Mouse (Mus musculus) ES-Bruce4 (cell line): ENCODE measurements around the gene Nat9. TPM values are rescaled to one million over a fixed set of nuclear protein-coding genes. Genes with fewer than 3 reads are reported as not detected.

ENCODE experiments used
- H3K27ac ChIP-seq: 2 replicates; pipeline ENCODE4 v1.5.1; 2012; ENCODE audit warnings: low read length, inconsistent platforms; ENCODE audit not compliant: insufficient read depth
- H3K27me3 ChIP-seq: 2 replicates; pipeline ENCODE4 v1.6.1; 2012; ENCODE audit warnings: mild to moderate bottlenecking, low read length, inconsistent platforms; ENCODE audit not compliant: control insufficient read depth, poor library complexity, insufficient read depth, severe bottlenecking
- H3K36me3 ChIP-seq: 2 replicates; pipeline ENCODE4 v1.6.1; 2012; ENCODE audit warnings: inconsistent platforms, mild to moderate bottlenecking, low read length, moderate library complexity; ENCODE audit not compliant: control insufficient read depth, poor library complexity, insufficient read depth, severe bottlenecking
- H3K4me1 ChIP-seq: one replicate; pipeline ENCODE4 v1.8.1; 2011; ENCODE audit warnings: low read length; ENCODE audit not compliant: control insufficient read depth, insufficient read depth
- H3K4me3 ChIP-seq: 2 replicates; pipeline ENCODE4 v1.5.1; 2011; ENCODE audit warnings: low read depth, mild to moderate bottlenecking, low read length
- H3K9ac ChIP-seq: 2 replicates; pipeline ENCODE4 v1.6.1; 2012; ENCODE audit warnings: low read depth, mild to moderate bottlenecking, inconsistent platforms; ENCODE audit not compliant: poor library complexity, severe bottlenecking
- H3K9me3 ChIP-seq: replicated peaks from 2 replicates; pipeline ENCODE4 v1.6.1; 2012; ENCODE audit warnings: mild to moderate bottlenecking, low read length, inconsistent platforms; ENCODE audit not compliant: control insufficient read depth, poor library complexity, insufficient read depth, severe bottlenecking
- CTCF ChIP-seq: IDR thresholded peaks from one replicate; pipeline ENCODE4 v1.8.1; 2011; ENCODE audit warnings: low read depth, low read length
- EP300 ChIP-seq: IDR thresholded peaks from 2 replicates; pipeline ENCODE4 v1.6.1; 2011; ENCODE audit warnings: low read depth, low read length; ENCODE audit not compliant: insufficient read depth
- POLR2A ChIP-seq: IDR thresholded peaks from one replicate; pipeline ENCODE4 v1.8.1; 2011; ENCODE audit warnings: low read length; ENCODE audit not compliant: insufficient read depth
- polyA plus RNA-seq: library from polyadenylated mRNA; stranded (reverse); fragments of >200 nt; gene quantifications from 2 replicates; pipeline ENCODE4 v1.2.4, GENCODE M21; 2011; ENCODE audit warnings: low read depth; ENCODE audit not compliant: missing spikeins, insufficient read depth, insufficient read length

Nat9 gene
- polyA plus RNA-seq, 1 experiment = 16.2 TPM

DNA sequence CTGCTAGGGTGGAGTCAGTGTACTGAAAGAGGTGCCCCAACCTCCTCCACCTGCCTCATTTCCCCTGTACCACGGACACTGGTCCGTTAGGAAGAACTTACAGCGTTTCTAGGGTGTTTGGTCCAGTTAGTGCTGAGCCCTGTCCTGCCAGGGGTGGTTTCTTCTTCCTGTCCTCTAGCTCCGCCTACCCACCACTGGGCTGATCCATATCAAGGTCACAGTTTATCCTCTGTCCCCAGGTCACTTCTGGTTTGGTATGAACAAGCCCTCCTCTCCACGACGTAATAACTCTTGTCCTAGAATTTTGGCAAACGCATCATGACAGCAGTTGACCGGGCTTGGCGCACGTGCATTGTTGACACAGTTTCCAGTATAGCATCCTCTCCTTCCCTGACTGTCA lies 32.0 kb upstream of the Nat9 start:
- no peaks in the 10 kb centered on the region for H3K9me3 ChIP-seq
- no peaks in the 10 kb centered on the region for H3K27me3 ChIP-seq
- H3K27ac ChIP-seq = no peak overlapping the region
- H3K36me3 ChIP-seq = no peaks in the 10 kb centered on the region
- no peak overlapping the region for H3K9ac ChIP-seq
- H3K4me1 ChIP-seq = peaks cover 2% of the 10 kb centered on the region
- TF ChIP-seq EP300 = no peak
- TF ChIP-seq POLR2A = no peak
- no peak for TF ChIP-seq CTCF
- H3K4me3 ChIP-seq = no peak overlapping the region

GRCm38 (mm10) chr11:115219263-115219662 lies 31.6 kb upstream of the Nat9 start:
- peaks cover 2% of the 10 kb centered on the region for H3K4me1 ChIP-seq

GRCm38 (mm10) chr11:115217439-115218410 lies 30.1 kb upstream of the Nat9 start:
- no peaks in the 10 kb centered on the region for H3K9me3 ChIP-seq
- H3K27me3 ChIP-seq = no peaks in the 10 kb centered on the region
- H3K27ac ChIP-seq = no peak overlapping the region
- no peak overlapping the region for H3K9ac ChIP-seq
- no peak overlapping the region for H3K4me3 ChIP-seq
- TF ChIP-seq POLR2A = no peak
- no peak for TF ChIP-seq EP300
- no peak for TF ChIP-seq CTCF
- H3K36me3 ChIP-seq = no peaks in the 10 kb centered on the region
- H3K4me1 ChIP-seq = peaks cover 2% of the 10 kb centered on the region

More at GRCm38 (mm10) chr11:115219263-115219662, 31.6 kb upstream of the Nat9 start:
- Histone ChIP-seq H3K36me3 (no peaks in the 10 kb centered on the region), H3K27me3 (no peaks in the 10 kb centered on the region), H3K9me3 (no peaks in the 10 kb centered on the region), H3K27ac (no peak overlapping the region), H3K4me3 (no peak overlapping the region), H3K9ac (no peak overlapping the region)
- TF ChIP-seq CTCF = no peak
- TF ChIP-seq POLR2A = no peak
- no peak for TF ChIP-seq EP300

DNA sequence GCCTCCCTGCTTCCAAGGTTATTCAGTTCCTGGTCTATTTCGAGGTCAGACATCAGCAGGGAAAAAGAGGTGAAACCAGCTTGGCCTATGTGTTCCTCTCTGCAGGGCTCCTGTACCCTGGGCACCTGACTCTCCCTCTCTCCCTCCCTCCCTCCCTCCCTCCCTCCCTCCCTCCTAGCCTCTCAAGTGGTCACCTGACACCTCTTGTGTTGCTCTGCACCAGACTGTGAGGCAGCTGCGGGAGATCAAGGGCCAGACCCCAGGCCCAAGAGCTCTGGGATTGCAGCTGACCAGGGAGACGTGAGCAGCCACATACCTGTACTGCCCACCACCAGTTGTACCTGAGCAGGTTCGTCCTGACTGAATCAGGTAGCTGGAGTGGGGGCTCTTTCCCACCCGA lies 27.5 kb upstream of the Nat9 start:
- no peak overlapping the region for H3K4me3 ChIP-seq
- TF ChIP-seq CTCF = no peak
- TF ChIP-seq POLR2A = no peak
- no peak for TF ChIP-seq EP300
- no peaks in the 10 kb centered on the region for H3K36me3 ChIP-seq
- H3K9me3 ChIP-seq = no peaks in the 10 kb centered on the region
- H3K27me3 ChIP-seq = no peaks in the 10 kb centered on the region
- H3K9ac ChIP-seq = no peak overlapping the region
- H3K27ac ChIP-seq = no peak overlapping the region
- H3K4me1 ChIP-seq = peaks cover 3% of the 10 kb centered on the region

DNA sequence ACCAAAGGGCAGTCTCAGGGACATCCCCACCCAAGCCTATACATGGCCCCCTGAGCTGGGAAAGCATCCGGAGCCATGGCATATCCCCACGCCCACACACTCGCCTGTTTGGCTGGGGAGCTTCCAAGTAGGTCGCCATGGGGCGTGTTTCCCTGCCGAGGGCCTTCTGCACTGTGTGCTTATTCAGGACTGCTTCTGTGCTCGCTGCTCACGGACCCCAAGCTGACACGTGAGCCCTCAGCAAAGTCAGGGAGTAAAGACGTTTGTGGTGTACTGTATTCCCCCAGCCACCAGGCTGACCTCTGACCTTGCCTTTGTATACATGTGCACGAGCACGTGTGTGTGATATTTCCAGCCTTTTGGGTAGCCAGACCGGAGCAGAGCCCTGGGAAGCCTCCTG lies 24.5 kb upstream of the Nat9 start:
- H3K9ac ChIP-seq = no peak overlapping the region
- TF ChIP-seq EP300 (no peak), POLR2A (no peak), CTCF (no peak)
- peaks cover 2% of the 10 kb centered on the region for H3K4me1 ChIP-seq

DNA sequence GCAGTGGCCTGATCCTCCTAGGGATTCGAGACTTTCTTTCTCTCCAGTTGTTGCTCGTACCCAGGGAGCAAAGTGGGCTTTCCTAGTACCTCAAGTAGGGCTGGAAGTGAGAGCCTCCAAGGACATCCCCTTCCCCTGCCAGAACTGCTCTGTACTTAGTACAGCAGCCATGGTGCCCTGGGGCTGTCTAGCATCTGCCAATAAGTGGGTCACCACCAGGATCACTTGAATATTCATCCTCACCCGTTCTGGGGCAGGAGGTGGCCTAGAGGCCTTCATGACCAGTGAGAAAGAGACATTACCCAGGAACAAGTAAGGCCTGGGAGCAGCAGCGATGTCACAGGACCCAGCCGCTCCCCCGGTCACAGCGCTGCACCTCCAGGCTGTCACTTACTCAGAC lies 22.3 kb upstream of the Nat9 start:
- no peak for TF ChIP-seq POLR2A
- TF ChIP-seq CTCF = no peak
- TF ChIP-seq EP300 = no peak
- Histone ChIP-seq H3K27me3 (no peaks in the 10 kb centered on the region), H3K4me3 (no peak overlapping the region), H3K4me1 (peaks cover 2% of the 10 kb centered on the region), H3K9ac (no peak overlapping the region), H3K9me3 (no peaks in the 10 kb centered on the region), H3K27ac (no peak overlapping the region), H3K36me3 (no peaks in the 10 kb centered on the region)

More for the DNA sequence above, 24.5 kb upstream of the Nat9 start:
- Histone ChIP-seq H3K27ac (no peak overlapping the region), H3K27me3 (no peaks in the 10 kb centered on the region), H3K36me3 (no peaks in the 10 kb centered on the region), H3K4me3 (no peak overlapping the region), H3K9me3 (no peaks in the 10 kb centered on the region)
